Mouse (Mus musculus): Measurements from ENCODE around the gene Ifitm3.

Ifitm3 gene

DNA sequence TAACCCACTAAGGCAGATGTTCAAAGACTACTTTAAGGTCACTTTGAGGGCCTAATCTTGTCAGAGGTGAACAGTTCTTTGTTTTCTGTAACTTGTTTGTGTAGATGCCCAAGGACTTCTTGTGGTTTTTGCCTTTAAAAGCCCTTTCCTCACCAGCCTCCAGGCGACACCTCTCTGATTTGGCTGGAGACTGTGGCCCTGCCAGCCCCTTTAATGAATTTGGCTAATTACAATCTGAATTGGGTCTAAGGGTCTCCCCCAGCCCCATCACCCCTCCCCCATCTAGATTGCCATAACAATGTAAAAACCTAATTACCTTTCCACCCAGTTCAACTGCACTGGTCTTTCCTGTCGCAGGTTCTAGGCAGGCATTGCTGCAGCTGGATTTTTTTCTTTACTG, 47.8 kb downstream of the Ifitm3 start:
- DNase-seq (ENCODE audit: low spot score) = no peak

GRCm38 (mm10) chr7:140961416-140961815, 49.2 kb downstream of the Ifitm3 start:
- DNase-seq (ENCODE audit: low spot score) = no peak

GRCm38 (mm10) chr7:140960026-140960425, 50.5 kb downstream of the Ifitm3 start:
- no peak for DNase-seq (ENCODE audit: low spot score)
